Mouse (Mus musculus): Measurements from ENCODE around the gene Pigu.

- no peak for TF ChIP-seq CTCF (IDR thresholded peaks at IDR 0.05; ENCODE audit: borderline replicate concordance, insufficient read depth, low read length)
- no peak for TF ChIP-seq POLR2A (IDR thresholded peaks at IDR 0.05; ENCODE audit: low read depth, low read length)
These were observed 36.6 kb downstream of the Pigu start for GRCm38 (mm10) chr2:155320596-155320995.

Data from embryonic fibroblast, embryonic 13.5 days (primary cell).